8 mouse cellular contexts compared by ENCODE assay signal in genomic region chr5:108270415-108270814, GRCm38 (mm10). TPM values are rescaled to one million over a fixed set of nuclear protein-coding genes. Genes with fewer than 3 reads are reported as not detected.
DNase-seq lines count a peak whose midpoint lies in the region; ATAC-seq and TF ChIP-seq lines count a peak whose summit lies in the region.

No protein-coding gene starts in this region.

- no peak for TF ChIP-seq CTCF in bone marrow macrophage, adult 2 months (IDR thresholded peaks at IDR 0.05; ENCODE audit: low read depth, low read length)

- H3K4me1 ChIP-seq in kidney, embryonic 14.5 days (ENCODE audit: control insufficient read depth, insufficient read depth, low read length) = peaks cover 10% of the 10 kb centered on the region
- peaks cover 26% of the 10 kb centered on the region for H3K4me1 ChIP-seq in bone marrow macrophage, adult 2 months (ENCODE audit: control insufficient read depth, insufficient read depth, low read length)
- peaks cover 45% of the 10 kb centered on the region for H3K4me1 ChIP-seq in hindbrain, embryonic 13.5 days (replicated peaks)
- peaks cover 26% of the 10 kb centered on the region for H3K4me1 ChIP-seq in midbrain, embryonic 14.5 days (ENCODE audit: control insufficient read depth, insufficient read depth, low read length)

- peak overlapping the region; percentile 96 for H3K4me3 ChIP-seq in kidney, embryonic 14.5 days (ENCODE audit: low read length)
- peak overlapping the region; percentile 88 for H3K4me3 ChIP-seq in bone marrow macrophage, adult 2 months (ENCODE audit: insufficient read depth, low read length)
- peak overlapping the region; percentile 65 for H3K4me3 ChIP-seq in hindbrain, embryonic 13.5 days
- peak overlapping the region; percentile 94 for H3K4me3 ChIP-seq in midbrain, embryonic 14.5 days (replicated peaks; ENCODE audit: low read depth, low read length)

- H3K36me3 ChIP-seq in kidney, embryonic 14.5 days (ENCODE audit: control insufficient read depth, insufficient read depth, low read length) = peaks cover 7% of the 10 kb centered on the region; the same call in 1 of the 2 replicates
- peaks cover 4% of the 10 kb centered on the region; the same call in 1 of the 2 replicates for H3K36me3 ChIP-seq in hindbrain, embryonic 13.5 days
- H3K36me3 ChIP-seq in midbrain, embryonic 14.5 days (ENCODE audit: control insufficient read depth, insufficient read depth, low read length) = 0 out of 2 replicates have a peak, but pooled peaks cover 5% of the 10 kb centered on the region

- H3K4me2 ChIP-seq in kidney, embryonic 14.5 days (replicated peaks; ENCODE audit: low read depth, low read length) = peak overlapping the region; percentile 52
- peak overlapping the region; percentile 95 for H3K4me2 ChIP-seq in hindbrain, embryonic 13.5 days
- peak overlapping the region; percentile 93 for H3K4me2 ChIP-seq in midbrain, embryonic 14.5 days (ENCODE audit: low read length)

- DNase-seq in kidney, adult 11 months = no peak
- no peak for DNase-seq in midbrain, embryonic 14.5 days
- DNase-seq in cerebellum, adult 9-11 months = no peak
- no peak for DNase-seq in right cerebral cortex, postnatal 10 days (ENCODE audit: low spot score in 2 of 2)

- H3K27me3 ChIP-seq in kidney, embryonic 14.5 days (ENCODE audit: control insufficient read depth, insufficient read depth, low read length) = no peaks in the 10 kb centered on the region
- H3K27me3 ChIP-seq in hindbrain, embryonic 13.5 days = no peaks in the 10 kb centered on the region
- H3K27me3 ChIP-seq in midbrain, embryonic 14.5 days (ENCODE audit: control insufficient read depth, insufficient read depth, low read length) = no peaks in the 10 kb centered on the region

- ATAC-seq in kidney, embryonic 14.5 days (ENCODE audit: low FRiP score, low TSS enrichment) = no peak
- ATAC-seq in hindbrain, embryonic 13.5 days (ENCODE audit: low FRiP score) = no peak
- ATAC-seq in midbrain, embryonic 14.5 days (ENCODE audit: low FRiP score, low TSS enrichment) = no peak
- ATAC-seq in frontal cortex, adult (ENCODE audit: low TSS enrichment) = no peak

- 38% methylated on average over 9 of the region's 9 CpGs for WGBS in kidney, embryonic 14.5 days
- 48% methylated on average over 9 of the region's 9 CpGs for WGBS in hindbrain, embryonic 13.5 days
- 58% methylated on average over 9 of the region's 9 CpGs for WGBS in midbrain, embryonic 14.5 days

- no peaks in the 10 kb centered on the region for H3K9me3 ChIP-seq in kidney, embryonic 14.5 days (ENCODE audit: control insufficient read depth, low read length)
- no peaks in the 10 kb centered on the region for H3K9me3 ChIP-seq in hindbrain, embryonic 13.5 days
- H3K9me3 ChIP-seq in midbrain, embryonic 14.5 days (ENCODE audit: control insufficient read depth, low read length) = no peaks in the 10 kb centered on the region

- H3K27ac ChIP-seq in kidney, embryonic 14.5 days (ENCODE audit: low read depth, low read length) = no peak overlapping the region
- peak overlapping the region; percentile 39; the same call in 1 of the 2 replicates for H3K27ac ChIP-seq in bone marrow macrophage, adult 2 months (ENCODE audit: insufficient read depth, low read depth, low read length)
- H3K27ac ChIP-seq in hindbrain, embryonic 13.5 days = no peak overlapping the region
- H3K27ac ChIP-seq in midbrain, embryonic 14.5 days (replicated peaks; ENCODE audit: low read depth, low read length) = no peak overlapping the region

- peak overlapping the region; percentile 95; the same call in 1 of the 2 replicates for H3K9ac ChIP-seq in kidney, embryonic 14.5 days (ENCODE audit: low read depth, low read length)
- peak overlapping the region; percentile 97 for H3K9ac ChIP-seq in hindbrain, embryonic 13.5 days
- peak overlapping the region; percentile 94 for H3K9ac ChIP-seq in midbrain, embryonic 14.5 days (replicated peaks; ENCODE audit: low read length)

- TF ChIP-seq POLR2A in bone marrow macrophage, adult 2 months (IDR thresholded peaks at IDR 0.05; ENCODE audit: borderline replicate concordance, low read depth, low read length) = no peak

RNA-seq across cellular contexts. Expression of gene Dr1, which starts 1.7 kb away (rescaled TPM):
- 37.2 and 49.9 TPM in 2 replicates for polyA plus RNA-seq in kidney, embryonic 14.5 days (2014; fragmentation: Nextera tagmentation; extraction: Ambion mirVana)
- polyA plus RNA-seq in bone marrow macrophage, adult 2 months (2012; ENCODE audit: insufficient read depth, insufficient read length, missing spikeins) = 56.9 and 58.4 TPM in 2 replicates
- polyA plus RNA-seq in hindbrain, embryonic 13.5 days (2015; fragmentation: Nextera tagmentation; extraction: Ambion mirVana) = 40.5 and 41.8 TPM in 2 replicates
- polyA plus RNA-seq in midbrain, embryonic 14.5 days (2014; fragmentation: Nextera tagmentation; extraction: Ambion mirVana) = 43.2 and 55.0 TPM in 2 replicates

RNA-seq across cellular contexts. Expression of gene Pigg, which starts 42.0 kb away (rescaled TPM):
- polyA plus RNA-seq in kidney, embryonic 14.5 days (2014; fragmentation: Nextera tagmentation; extraction: Ambion mirVana) = 2.5 and 3.1 TPM in 2 replicates
- 5.1 and 5.8 TPM in 2 replicates for polyA plus RNA-seq in bone marrow macrophage, adult 2 months (2012; ENCODE audit: insufficient read depth, insufficient read length, missing spikeins)
- 5.4 and 5.9 TPM in 2 replicates for polyA plus RNA-seq in hindbrain, embryonic 13.5 days (2015; fragmentation: Nextera tagmentation; extraction: Ambion mirVana)
- polyA plus RNA-seq in midbrain, embryonic 14.5 days (2014; fragmentation: Nextera tagmentation; extraction: Ambion mirVana) = 2.9 and 3.7 TPM in 2 replicates
